31 mouse cellular contexts compared by ENCODE assay signal in the genomic region with DNA sequence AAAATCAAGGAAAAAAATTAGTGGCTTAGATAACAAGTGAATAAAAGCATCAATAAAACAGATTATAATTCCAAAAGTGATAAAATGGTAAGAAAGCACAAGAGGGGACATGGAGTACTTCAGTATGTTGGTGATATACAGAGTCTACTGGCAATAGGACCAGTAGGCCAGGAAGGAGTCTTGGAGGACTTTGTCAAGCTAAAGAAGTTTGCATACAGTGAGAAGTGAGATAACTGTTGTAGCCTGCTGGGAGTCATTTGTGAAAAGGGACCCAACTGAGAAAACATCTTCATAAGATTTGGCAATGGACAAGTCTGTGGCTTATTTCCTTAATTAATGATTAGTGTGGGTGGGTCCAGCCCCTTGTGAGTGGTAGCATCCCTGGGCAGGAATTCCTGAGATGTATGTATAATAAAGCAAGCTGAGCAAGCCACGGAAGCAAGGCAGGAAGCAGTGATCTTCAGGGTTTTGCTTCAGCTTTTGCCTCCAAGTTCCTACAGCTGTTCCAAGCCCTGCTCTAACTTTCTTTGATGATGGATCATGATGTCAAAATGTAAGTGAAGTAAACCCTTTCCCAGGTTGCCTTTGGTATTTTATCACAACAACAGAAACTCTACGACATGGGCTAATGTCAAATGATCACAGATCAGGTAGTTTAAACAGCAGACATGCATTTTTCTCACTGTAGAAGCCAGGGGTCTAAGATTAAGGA.
"Had no signal": no experiment of that assay in that cellular context is flagged by ENCODE, and none has a peak within 500 bp of the region (broad histone marks: within the 10 kb centered on the region; RNA-seq: fewer than 3 reads in every experiment).

No protein-coding gene starts in this region.

- DNase-seq: heart, postnatal 10 days; heart, postnatal 14 days; heart, postnatal 36 days; heart, postnatal 4 days; kidney, adult 11 months; kidney, adult 18-20 months; kidney, adult 2 months; kidney, adult 8-10 months; kidney, adult 9 months; kidney, postnatal 10 days; kidney, postnatal 14 days; kidney, postnatal 25 days; kidney, postnatal 36 days; kidney, postnatal 4 days; layer of hippocampus, adult 9-11 months; layer of hippocampus, postnatal 36 days had no signal

- H3K27me3 ChIP-seq: heart, embryonic 12.5 days; heart, embryonic 13.5 days; heart, embryonic 15.5 days; hindbrain, embryonic 12.5 days; hindbrain, embryonic 13.5 days; hindbrain, embryonic 15.5 days; intestine, embryonic 15.5 days; kidney, embryonic 15.5 days had no signal

- H3K4me3 ChIP-seq: heart, embryonic 10.5 days; heart, embryonic 12.5 days; heart, embryonic 13.5 days; heart, embryonic 15.5 days; hindbrain, embryonic 10.5 days; hindbrain, embryonic 12.5 days; hindbrain, embryonic 13.5 days; hindbrain, embryonic 15.5 days; intestine, embryonic 15.5 days; kidney, embryonic 15.5 days; layer of hippocampus, adult 2 months; left cerebral cortex, adult 2 months had no signal

- H3K4me1 ChIP-seq: hindbrain, embryonic 13.5 days; hindbrain, embryonic 15.5 days; intestine, embryonic 15.5 days; kidney, embryonic 15.5 days had no signal

- H3K27ac ChIP-seq: heart, embryonic 10.5 days; heart, embryonic 13.5 days; heart, embryonic 15.5 days; hindbrain, embryonic 10.5 days; hindbrain, embryonic 12.5 days; hindbrain, embryonic 13.5 days; hindbrain, embryonic 14.5 days; hindbrain, embryonic 15.5 days; hindbrain, postnatal 0 days; intestine, embryonic 15.5 days; kidney, embryonic 15.5 days; kidney, postnatal 0 days; layer of hippocampus, adult 2 months; left cerebral cortex, adult 2 months had no signal

- H3K9me3 ChIP-seq: heart, embryonic 10.5 days; heart, embryonic 12.5 days; heart, embryonic 13.5 days; heart, embryonic 15.5 days; hindbrain, embryonic 10.5 days; hindbrain, embryonic 12.5 days; hindbrain, embryonic 13.5 days; hindbrain, embryonic 15.5 days; intestine, embryonic 15.5 days; kidney, embryonic 15.5 days had no signal

- H3K9ac ChIP-seq: heart, embryonic 12.5 days; heart, embryonic 13.5 days; heart, embryonic 15.5 days; hindbrain, embryonic 12.5 days; hindbrain, embryonic 13.5 days; hindbrain, embryonic 14.5 days; hindbrain, embryonic 15.5 days; intestine, embryonic 15.5 days; kidney, embryonic 15.5 days had no signal

- H3K36me3 ChIP-seq: heart, embryonic 10.5 days; heart, embryonic 12.5 days; heart, embryonic 13.5 days; heart, embryonic 15.5 days; hindbrain, embryonic 10.5 days; hindbrain, embryonic 12.5 days; hindbrain, embryonic 13.5 days; hindbrain, embryonic 15.5 days; intestine, embryonic 15.5 days; kidney, embryonic 15.5 days had no signal
